In the genomic region with DNA sequence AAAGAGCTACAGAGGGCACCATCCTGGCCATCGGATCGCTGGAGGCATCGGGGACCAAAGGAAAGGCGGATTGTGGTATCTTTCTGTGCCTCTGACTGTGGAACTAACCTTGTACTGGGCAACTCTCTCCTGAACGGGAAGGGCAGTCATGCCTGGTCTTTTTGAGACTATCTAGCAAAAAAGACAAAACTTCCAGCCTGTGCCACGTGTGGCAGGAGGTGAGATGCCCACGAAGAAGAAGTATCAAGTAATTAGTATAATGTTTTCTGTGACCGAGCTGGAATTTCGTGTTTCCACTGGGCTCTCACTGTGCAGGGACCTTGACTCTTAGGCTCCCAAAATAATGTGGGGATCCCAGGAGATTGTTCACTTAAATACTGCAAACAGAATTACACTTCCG, we compare ENCODE assay signal across 30 mouse cellular contexts. TPM values are rescaled to one million over a fixed set of nuclear protein-coding genes. Genes with fewer than 3 reads are reported as not detected.
DNase-seq lines count a peak whose midpoint lies in the region; ATAC-seq lines count a peak whose summit lies in the region.
"Had no signal": no experiment of that assay in that cellular context is flagged by ENCODE, and none has a peak within 500 bp of the region (broad histone marks: within the 10 kb centered on the region; RNA-seq: fewer than 3 reads in every experiment).

No protein-coding gene starts in this region.

- peaks cover 18% of the 10 kb centered on the region for H3K4me1 ChIP-seq in hindbrain, embryonic 10.5 days (replicated peaks)
- peaks cover 2% of the 10 kb centered on the region; the same call in 1 of the 2 replicates for H3K4me1 ChIP-seq in hindbrain, embryonic 12.5 days
- peaks cover 26% of the 10 kb centered on the region for H3K4me1 ChIP-seq in midbrain, embryonic 10.5 days
- no peaks in the 10 kb centered on the region for H3K4me1 ChIP-seq in midbrain, embryonic 14.5 days (ENCODE audit: control insufficient read depth, insufficient read depth, low read length)

- H3K27me3 ChIP-seq in hindbrain, embryonic 10.5 days (ENCODE audit: insufficient read depth, poor library complexity, severe bottlenecking) = peaks cover 86% of the 10 kb centered on the region
- peaks cover 85% of the 10 kb centered on the region for H3K27me3 ChIP-seq in hindbrain, embryonic 12.5 days
- peaks cover 92% of the 10 kb centered on the region for H3K27me3 ChIP-seq in midbrain, embryonic 10.5 days (ENCODE audit: low read depth, poor library complexity, severe bottlenecking)
- peaks cover 76% of the 10 kb centered on the region for H3K27me3 ChIP-seq in midbrain, embryonic 14.5 days (ENCODE audit: control insufficient read depth, insufficient read depth, low read length)
- H3K27me3 ChIP-seq: CH12.LX had no signal

- no peaks in the 10 kb centered on the region for H3K9me3 ChIP-seq in hindbrain, embryonic 10.5 days
- H3K9me3 ChIP-seq in hindbrain, embryonic 12.5 days (replicated peaks) = no peaks in the 10 kb centered on the region
- H3K9me3 ChIP-seq in midbrain, embryonic 10.5 days (replicated peaks) = no peaks in the 10 kb centered on the region
- H3K9me3 ChIP-seq in midbrain, embryonic 14.5 days (ENCODE audit: control insufficient read depth, low read length) = no peaks in the 10 kb centered on the region
- H3K9me3 ChIP-seq: forebrain, embryonic 10.5 days; forebrain, embryonic 13.5 days had no signal

- ATAC-seq in hindbrain, embryonic 12.5 days (ENCODE audit: low FRiP score) = no peak
- no peak for ATAC-seq in midbrain, embryonic 14.5 days (ENCODE audit: low FRiP score, low TSS enrichment)
- ATAC-seq: forebrain, embryonic 13.5 days; forebrain, embryonic 16.5 days; hindbrain, postnatal 0 days; inflammation-experienced regulatory T-cells, adult 6 months; Patski had no signal

- H3K36me3 ChIP-seq in hindbrain, embryonic 10.5 days = no peaks in the 10 kb centered on the region
- no peaks in the 10 kb centered on the region for H3K36me3 ChIP-seq in hindbrain, embryonic 12.5 days
- no peaks in the 10 kb centered on the region for H3K36me3 ChIP-seq in midbrain, embryonic 10.5 days
- H3K36me3 ChIP-seq in midbrain, embryonic 14.5 days (ENCODE audit: control insufficient read depth, insufficient read depth, low read length) = no peaks in the 10 kb centered on the region
- H3K36me3 ChIP-seq: forebrain, embryonic 10.5 days; G1E had no signal

- no peak overlapping the region for H3K9ac ChIP-seq in hindbrain, embryonic 12.5 days
- no peak overlapping the region for H3K9ac ChIP-seq in midbrain, embryonic 14.5 days (replicated peaks; ENCODE audit: low read length)
- H3K9ac ChIP-seq: forebrain, embryonic 13.5 days; hindbrain, embryonic 14.5 days had no signal

- WGBS in hindbrain, embryonic 10.5 days = 14% methylated on average over 10 of the region's 10 CpGs
- 14% methylated on average over 10 of the region's 10 CpGs for WGBS in hindbrain, embryonic 12.5 days
- WGBS in midbrain, embryonic 10.5 days = 14% methylated on average over 10 of the region's 10 CpGs
- WGBS in midbrain, embryonic 14.5 days = 9% methylated on average over 10 of the region's 10 CpGs

- DNase-seq in hindbrain, embryonic 10.5 days (ENCODE audit: low spot score) = peak; percentile 14
- peak; percentile 27 for DNase-seq in midbrain, embryonic 10.5 days (ENCODE audit: low spot score)
- no peak for DNase-seq in midbrain, embryonic 14.5 days
- peak; percentile 8 for DNase-seq in retina, postnatal 1 day
- no peak for DNase-seq in retina, embryonic 14.5 days (ENCODE audit: low spot score)
- no peak for DNase-seq in adrenal gland, postnatal 36 days
- DNase-seq: B cell, adult 2 months; cerebellum, adult 11-12 months; cerebellum, adult 8-10 months; gastrocnemius, postnatal 10 days; gastrocnemius, postnatal 36 days; heart, adult 2 months; heart, postnatal 36 days had no signal

- H3K27ac ChIP-seq in hindbrain, embryonic 10.5 days = no peak overlapping the region
- H3K27ac ChIP-seq in hindbrain, embryonic 12.5 days = no peak overlapping the region
- H3K27ac ChIP-seq in midbrain, embryonic 10.5 days (replicated peaks) = no peak overlapping the region
- H3K27ac ChIP-seq in midbrain, embryonic 14.5 days (replicated peaks; ENCODE audit: low read depth, low read length) = no peak overlapping the region
- H3K27ac ChIP-seq: forebrain, embryonic 10.5 days; forebrain, embryonic 13.5 days; heart, adult 2 months; hindbrain, embryonic 14.5 days; hindbrain, postnatal 0 days had no signal

- no peak overlapping the region for H3K4me3 ChIP-seq in hindbrain, embryonic 10.5 days
- no peak overlapping the region for H3K4me3 ChIP-seq in hindbrain, embryonic 12.5 days
- no peak overlapping the region for H3K4me3 ChIP-seq in midbrain, embryonic 10.5 days
- no peak overlapping the region for H3K4me3 ChIP-seq in midbrain, embryonic 14.5 days (replicated peaks; ENCODE audit: low read depth, low read length)
- H3K4me3 ChIP-seq: forebrain, embryonic 10.5 days; forebrain, embryonic 13.5 days; heart, adult 2 months had no signal

- no peak overlapping the region for H3K4me2 ChIP-seq in hindbrain, embryonic 12.5 days (replicated peaks)
- H3K4me2 ChIP-seq in midbrain, embryonic 14.5 days (ENCODE audit: low read length) = no peak overlapping the region
- H3K4me2 ChIP-seq: forebrain, embryonic 13.5 days; hindbrain, embryonic 14.5 days had no signal

RNA-seq across cellular contexts. Expression of a gene that starts 4.4 kb away (rescaled TPM):
- 0.27 and 0.60 TPM in 2 replicates for polyA plus RNA-seq in hindbrain, embryonic 10.5 days (2016; fragmentation: Nextera tagmentation; extraction: Ambion mirVana)
- 0.09 TPM in 1 of 2 replicates, not detected in the other for polyA plus RNA-seq in hindbrain, embryonic 12.5 days (2016; fragmentation: Nextera tagmentation; extraction: Ambion mirVana)
- 0.07 TPM in 1 of 2 replicates, not detected in the other for polyA plus RNA-seq in midbrain, embryonic 10.5 days (2016; fragmentation: Nextera tagmentation; extraction: Ambion mirVana)
- polyA plus RNA-seq in midbrain, embryonic 14.5 days (2014; fragmentation: Nextera tagmentation; extraction: Ambion mirVana) = not detected in 2 replicates
- total RNA-seq in adrenal gland, postnatal 36 days (2021) = not detected
- total RNA-seq: adrenal gland, adult 18-20 months; adrenal gland, postnatal 10 days; adrenal gland, postnatal 4 days; CH12.LX; G1E; gastrocnemius, adult 18-20 months; gastrocnemius, postnatal 10 days; gastrocnemius, postnatal 36 days; granulocyte monocyte progenitor cell, adult 5-6 weeks; heart, adult 2 months; heart, postnatal 36 days; hindbrain, postnatal 0 days had no signal
- polyA plus RNA-seq: cortical plate, adult 2 months; forebrain, embryonic 10.5 days; forebrain, embryonic 13.5 days; forebrain, embryonic 16.5 days; G1E; heart, adult 2 months; heart, embryonic 14.5 days; hindbrain, embryonic 14.5 days; hindbrain, postnatal 0 days; inflammation-experienced regulatory T-cells, adult 6 months; Patski had no signal

RNA-seq across cellular contexts. Expression of a gene that starts 50.2 kb away (rescaled TPM):
- polyA plus RNA-seq in hindbrain, embryonic 10.5 days (2016; fragmentation: Nextera tagmentation; extraction: Ambion mirVana) = 10.4 and 11.9 TPM in 2 replicates
- 8.1 and 9.0 TPM in 2 replicates for polyA plus RNA-seq in hindbrain, embryonic 12.5 days (2016; fragmentation: Nextera tagmentation; extraction: Ambion mirVana)
- 10.7 and 12.9 TPM in 2 replicates for polyA plus RNA-seq in midbrain, embryonic 10.5 days (2016; fragmentation: Nextera tagmentation; extraction: Ambion mirVana)
- polyA plus RNA-seq in midbrain, embryonic 14.5 days (2014; fragmentation: Nextera tagmentation; extraction: Ambion mirVana) = 8.6 and 10.1 TPM in 2 replicates
- total RNA-seq in adrenal gland, postnatal 36 days (2021) = 1 to 10 TPM; 6.0 to 6.8 TPM

Comparison
In these comparisons a context has a peak if more than half of its experiments do, and no peak if none do; other contexts are left out.
1. DNase-seq: peak in hindbrain, embryonic 10.5 days (single experiment), midbrain, embryonic 10.5 days (single experiment) and retina, postnatal 1 day (single experiment); none in midbrain, embryonic 14.5 days (single experiment), retina, embryonic 14.5 days (single experiment) and adrenal gland, postnatal 36 days (0 of 2).